Mouse (Mus musculus): ENCODE measurements around the gene Pigp.

DNA sequence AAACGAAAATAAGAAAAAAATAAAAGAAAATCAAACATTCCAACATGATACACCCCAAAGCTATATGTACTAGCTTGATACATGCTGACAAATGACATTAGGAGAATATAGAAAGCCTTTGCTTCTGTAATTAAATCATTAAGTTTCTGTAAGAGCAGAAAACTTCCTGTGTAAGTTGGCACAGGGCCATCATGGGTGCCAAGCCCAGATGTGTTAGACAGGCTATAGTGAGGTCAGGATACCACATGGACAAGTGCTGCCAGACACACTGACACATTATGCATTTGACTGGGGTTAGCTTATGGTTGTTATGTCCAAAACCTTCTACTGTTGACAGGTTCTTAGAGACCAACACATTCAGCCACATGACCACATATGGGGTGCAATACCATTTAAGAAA lies 56.4 kb downstream of the Pigp start:
- TF ChIP-seq CTCF (IDR thresholded peaks at IDR 0.05) (no peak), EP300 (IDR thresholded peaks at IDR 0.05) (no peak)
